Mouse (Mus musculus): Measurements from ENCODE around the gene Fgd2. TPM values are rescaled to one million over a fixed set of nuclear protein-coding genes. Genes with fewer than 3 reads are reported as not detected.

The Fgd2 gene
- polyA plus RNA-seq, 1 experiment from 2014 or later, result 6.3 TPM

DNA sequence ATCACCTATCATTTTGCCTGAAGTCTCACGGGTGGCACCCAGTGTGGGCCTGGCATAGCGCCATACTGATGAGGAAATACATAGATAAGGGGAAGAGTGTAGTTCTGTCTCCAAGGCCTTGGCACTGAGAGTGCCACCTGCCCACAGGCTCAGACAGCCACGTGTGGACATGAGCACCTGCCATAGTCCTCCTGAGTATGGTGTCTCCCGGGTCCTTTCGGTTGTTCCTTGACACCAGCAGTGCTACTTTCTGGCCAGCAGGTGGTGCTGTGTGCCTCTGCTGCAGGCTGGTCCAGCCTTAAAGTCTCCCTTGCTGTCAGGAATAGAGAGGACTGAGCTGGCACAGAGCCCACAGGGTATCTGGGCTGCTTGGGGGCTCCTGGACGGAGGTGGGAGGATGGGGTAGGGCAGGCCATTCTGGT is 36.1 kb downstream of the Fgd2 start:
- 19% methylated on average over 6 of the region's 6 CpGs for WGBS
- Histone ChIP-seq H3K27me3 (ENCODE audit: poor library complexity, severe bottlenecking) (peaks cover 47% of the 10 kb centered on the region), H3K9me3 (no peaks in the 10 kb centered on the region), H3K36me3 (replicated peaks) (no peaks in the 10 kb centered on the region), H3K4me1 (peaks cover 51% of the 10 kb centered on the region), H3K4me3 (peak overlapping the region; percentile 28; the same call in 1 of the 2 replicates), H3K27ac (peak overlapping the region; percentile 90)
- DNase-seq (ENCODE audit: extremely low spot score, low spot score), result peak; percentile 87

DNA sequence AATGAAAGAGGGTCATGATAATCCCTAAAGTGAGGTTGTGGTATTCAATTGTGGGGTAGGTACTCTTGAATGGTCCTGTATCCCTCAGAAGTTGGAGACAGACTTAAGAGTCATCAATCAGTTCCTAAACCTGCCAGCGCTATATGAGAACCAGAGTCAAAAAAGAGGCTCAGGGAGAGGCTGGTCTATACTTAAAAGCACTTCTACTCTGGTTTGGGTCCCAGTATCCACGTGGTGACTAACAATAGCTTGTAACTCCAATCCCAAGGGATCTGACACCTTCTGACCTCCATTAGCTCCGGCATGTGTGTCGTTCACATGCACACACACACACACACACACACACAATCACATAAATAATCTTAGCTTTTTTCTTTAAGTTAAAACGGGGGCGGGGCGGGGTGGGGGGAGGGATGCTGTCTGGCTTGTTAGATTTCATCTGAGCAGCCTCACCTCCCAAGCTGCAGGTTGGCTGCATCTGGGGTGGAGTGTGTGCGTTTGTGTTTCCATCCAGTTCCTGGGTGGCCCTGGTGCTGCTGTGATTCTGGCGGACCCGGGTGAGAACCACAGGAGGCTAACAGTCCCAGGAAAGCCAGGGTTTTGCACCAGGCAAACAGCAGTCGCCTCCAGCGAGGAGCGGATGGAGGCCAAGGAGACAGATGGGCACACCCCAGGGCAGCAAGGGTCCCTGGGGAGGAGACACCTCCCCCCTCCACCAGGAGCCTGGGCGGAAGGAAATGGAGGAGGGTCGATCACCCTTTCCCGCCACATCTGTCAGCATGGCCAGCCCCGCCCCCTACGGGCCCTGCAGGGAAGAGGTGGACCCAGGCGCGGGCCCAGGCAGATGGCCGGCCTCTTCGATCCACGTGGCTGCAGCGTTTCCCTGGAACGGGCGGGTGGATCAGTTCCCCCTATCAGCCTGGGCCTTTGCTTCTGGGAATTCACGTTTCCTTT is 37.0 kb downstream of the Fgd2 start:
- WGBS, result 2% methylated on average over 27 of the region's 27 CpGs
- peak; percentile 87 for DNase-seq (ENCODE audit: extremely low spot score, low spot score)
- Histone ChIP-seq H3K27ac (peak overlapping the region; percentile 90), H3K4me3 (peak overlapping the region; percentile 48), H3K27me3 (ENCODE audit: poor library complexity, severe bottlenecking) (peaks cover 54% of the 10 kb centered on the region), H3K36me3 (replicated peaks) (no peaks in the 10 kb centered on the region), H3K9me3 (no peaks in the 10 kb centered on the region), H3K4me1 (peaks cover 54% of the 10 kb centered on the region)

GRCm38 (mm10) chr17:29398434-29399026 is 37.8 kb downstream of the Fgd2 start:
- H3K36me3 ChIP-seq (replicated peaks), result no peaks in the 10 kb centered on the region
- peaks cover 54% of the 10 kb centered on the region for H3K27me3 ChIP-seq (ENCODE audit: poor library complexity, severe bottlenecking)
- peak; percentile 38 for DNase-seq (ENCODE audit: extremely low spot score, low spot score)
- peak overlapping the region; percentile 90 for H3K27ac ChIP-seq
- H3K4me3 ChIP-seq, result peak overlapping the region; percentile 48
- peaks cover 52% of the 10 kb centered on the region for H3K4me1 ChIP-seq
- no peaks in the 10 kb centered on the region for H3K9me3 ChIP-seq
- 4% methylated on average over 17 of the region's 17 CpGs for WGBS

GRCm38 (mm10) chr17:29399241-29399910 is 38.7 kb downstream of the Fgd2 start:
- Histone ChIP-seq H3K4me3 (no peak overlapping the region), H3K27ac (peak overlapping the region; percentile 90), H3K4me1 (peaks cover 49% of the 10 kb centered on the region), H3K27me3 (ENCODE audit: poor library complexity, severe bottlenecking) (peaks cover 58% of the 10 kb centered on the region), H3K36me3 (replicated peaks) (no peaks in the 10 kb centered on the region), H3K9me3 (no peaks in the 10 kb centered on the region)
- WGBS, result 26% methylated on average over 14 of the region's 14 CpGs
- no peak for DNase-seq (ENCODE audit: extremely low spot score, low spot score)

GRCm38 (mm10) chr17:29400044-29400443 is 39.3 kb downstream of the Fgd2 start:
- Histone ChIP-seq H3K27ac (peak overlapping the region; percentile 90), H3K9me3 (no peaks in the 10 kb centered on the region), H3K4me3 (no peak overlapping the region), H3K27me3 (ENCODE audit: poor library complexity, severe bottlenecking) (peaks cover 65% of the 10 kb centered on the region), H3K4me1 (peaks cover 49% of the 10 kb centered on the region), H3K36me3 (replicated peaks) (no peaks in the 10 kb centered on the region)
- 67% methylated on average over 5 of the region's 5 CpGs for WGBS
- DNase-seq (ENCODE audit: extremely low spot score, low spot score), result no peak

DNA sequence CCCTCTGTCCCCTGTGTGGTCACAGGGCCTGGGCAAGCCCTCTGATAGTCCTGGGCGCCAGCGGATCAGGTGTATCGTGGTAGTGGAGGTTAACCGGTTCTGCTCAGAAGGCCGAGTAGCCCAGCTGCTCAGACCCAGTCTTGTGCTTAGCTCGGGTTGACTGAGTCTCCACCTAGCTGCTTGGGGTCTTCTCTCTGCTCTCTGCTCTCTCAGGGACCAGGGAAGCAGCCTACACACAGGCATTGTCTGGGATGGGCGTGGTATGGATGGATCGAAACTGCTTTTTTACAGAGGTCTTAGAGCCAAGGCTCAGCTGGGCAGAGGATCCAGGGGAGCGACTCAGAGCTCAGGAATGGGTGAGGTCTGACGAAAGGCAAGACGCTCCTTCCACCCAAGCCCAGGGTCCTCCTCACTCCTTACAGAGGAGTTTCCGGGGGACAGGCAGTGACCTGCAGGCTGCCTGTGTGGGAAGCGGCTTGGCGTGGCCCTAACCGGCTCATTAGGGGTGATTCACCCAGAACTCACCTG is 41.1 kb downstream of the Fgd2 start:
- Histone ChIP-seq H3K36me3 (replicated peaks) (no peaks in the 10 kb centered on the region), H3K4me3 (no peak overlapping the region), H3K4me1 (peaks cover 52% of the 10 kb centered on the region), H3K27me3 (ENCODE audit: poor library complexity, severe bottlenecking) (peaks cover 52% of the 10 kb centered on the region), H3K9me3 (no peaks in the 10 kb centered on the region), H3K27ac (no peak overlapping the region)
- 55% methylated on average over 15 of the region's 15 CpGs for WGBS
- DNase-seq (ENCODE audit: extremely low spot score, low spot score), result no peak

- no peaks in the 10 kb centered on the region for H3K9me3 ChIP-seq
- 86% methylated on average over 1 of the region's 1 CpGs for WGBS
Observed at GRCm38 (mm10) chr17:29403179-29403578, 42.5 kb downstream of the Fgd2 start.

DNA sequence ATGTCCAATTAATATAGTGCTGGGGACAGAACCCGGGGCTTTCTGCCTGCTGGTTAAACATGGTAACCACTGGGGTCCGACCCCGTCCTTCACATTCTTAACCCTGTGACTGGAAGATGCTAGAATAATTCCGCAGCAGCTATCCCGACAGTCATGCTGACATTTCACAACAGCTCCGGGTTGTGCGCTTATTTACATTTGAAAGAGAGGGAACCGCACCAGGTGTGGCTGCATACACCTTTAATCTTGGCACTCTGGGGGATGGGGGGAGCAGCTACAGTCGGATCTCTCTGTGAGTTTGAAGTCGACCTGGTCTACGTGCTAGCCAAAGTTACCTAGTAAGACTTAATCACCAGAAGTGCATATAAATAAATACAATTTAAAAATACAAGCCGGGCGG is 44.8 kb downstream of the Fgd2 start:
- no peak for DNase-seq (ENCODE audit: extremely low spot score, low spot score)
- peaks cover 17% of the 10 kb centered on the region for H3K4me1 ChIP-seq
- peaks cover 32% of the 10 kb centered on the region for H3K27me3 ChIP-seq (ENCODE audit: poor library complexity, severe bottlenecking)
- H3K36me3 ChIP-seq (replicated peaks), result no peaks in the 10 kb centered on the region
- H3K27ac ChIP-seq, result no peak overlapping the region
- H3K9me3 ChIP-seq, result no peaks in the 10 kb centered on the region
- WGBS, result 43% methylated on average over 13 of the region's 13 CpGs
- H3K4me3 ChIP-seq, result no peak overlapping the region

More at GRCm38 (mm10) chr17:29403179-29403578, 42.5 kb downstream of the Fgd2 start:
- Histone ChIP-seq H3K36me3 (replicated peaks) (no peaks in the 10 kb centered on the region), H3K27ac (no peak overlapping the region), H3K27me3 (ENCODE audit: poor library complexity, severe bottlenecking) (peaks cover 52% of the 10 kb centered on the region), H3K4me1 (peaks cover 38% of the 10 kb centered on the region), H3K4me3 (no peak overlapping the region)
- DNase-seq (ENCODE audit: extremely low spot score, low spot score), result no peak

- Histone ChIP-seq H3K4me3 (no peak overlapping the region), H3K4me1 (peaks cover 14% of the 10 kb centered on the region), H3K27ac (no peak overlapping the region), H3K36me3 (replicated peaks) (no peaks in the 10 kb centered on the region), H3K27me3 (ENCODE audit: poor library complexity, severe bottlenecking) (peaks cover 26% of the 10 kb centered on the region), H3K9me3 (no peaks in the 10 kb centered on the region)
- DNase-seq (ENCODE audit: extremely low spot score, low spot score), result no peak
- WGBS, result 46% methylated on average over 6 of the region's 6 CpGs
Observed at GRCm38 (mm10) chr17:29406077-29406476, 45.4 kb downstream of the Fgd2 start.

GRCm38 (mm10) chr17:29407405-29407804 is 46.7 kb downstream of the Fgd2 start:
- Histone ChIP-seq H3K4me3 (no peak overlapping the region), H3K36me3 (replicated peaks) (no peaks in the 10 kb centered on the region), H3K27ac (peak overlapping the region; percentile 17; the same call in 1 of the 2 replicates), H3K27me3 (ENCODE audit: poor library complexity, severe bottlenecking) (peaks cover 17% of the 10 kb centered on the region), H3K4me1 (peaks cover 10% of the 10 kb centered on the region), H3K9me3 (no peaks in the 10 kb centered on the region)
- no peak for DNase-seq (ENCODE audit: extremely low spot score, low spot score)
- WGBS, result 84% methylated on average over 5 of the region's 5 CpGs

DNA sequence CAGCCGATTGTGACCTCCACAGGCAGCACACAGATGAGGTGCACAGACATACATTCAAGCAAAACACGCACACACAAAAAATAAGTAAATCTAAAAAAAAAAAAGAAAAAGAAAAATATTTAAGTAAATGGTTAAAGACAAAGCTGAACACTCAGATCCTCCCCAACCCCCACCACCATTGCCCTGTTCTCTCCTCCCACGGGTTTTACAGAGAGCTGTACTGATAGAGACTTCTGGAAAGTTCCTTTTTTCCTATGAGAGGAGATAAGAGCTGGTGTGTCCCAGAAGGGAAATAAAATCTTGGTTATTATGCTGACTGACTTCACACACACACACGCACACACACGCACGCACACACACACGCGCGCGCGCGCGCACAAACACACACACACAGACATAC is 47.6 kb downstream of the Fgd2 start:
- Histone ChIP-seq H3K27ac (no peak overlapping the region), H3K36me3 (replicated peaks) (no peaks in the 10 kb centered on the region), H3K4me1 (peaks cover 10% of the 10 kb centered on the region), H3K4me3 (no peak overlapping the region), H3K9me3 (no peaks in the 10 kb centered on the region), H3K27me3 (ENCODE audit: poor library complexity, severe bottlenecking) (peaks cover 16% of the 10 kb centered on the region)
- no peak for DNase-seq (ENCODE audit: extremely low spot score, low spot score)
- 98% methylated on average over 13 of the region's 13 CpGs for WGBS

- Histone ChIP-seq H3K36me3 (replicated peaks) (no peaks in the 10 kb centered on the region), H3K4me3 (no peak overlapping the region), H3K9me3 (no peaks in the 10 kb centered on the region), H3K27me3 (ENCODE audit: poor library complexity, severe bottlenecking) (peaks cover 17% of the 10 kb centered on the region), H3K27ac (0 out of 2 replicates have a peak overlapping the region, but pooled peaks have one; percentile 1), H3K4me1 (peaks cover 14% of the 10 kb centered on the region)
- 82% methylated on average over 5 of the region's 5 CpGs for WGBS
- no peak for DNase-seq (ENCODE audit: extremely low spot score, low spot score)
Observed at GRCm38 (mm10) chr17:29409800-29410343, 49.2 kb downstream of the Fgd2 start.
